Comparison of ENCODE assay signal across 10 mouse cellular contexts in the genomic region with DNA sequence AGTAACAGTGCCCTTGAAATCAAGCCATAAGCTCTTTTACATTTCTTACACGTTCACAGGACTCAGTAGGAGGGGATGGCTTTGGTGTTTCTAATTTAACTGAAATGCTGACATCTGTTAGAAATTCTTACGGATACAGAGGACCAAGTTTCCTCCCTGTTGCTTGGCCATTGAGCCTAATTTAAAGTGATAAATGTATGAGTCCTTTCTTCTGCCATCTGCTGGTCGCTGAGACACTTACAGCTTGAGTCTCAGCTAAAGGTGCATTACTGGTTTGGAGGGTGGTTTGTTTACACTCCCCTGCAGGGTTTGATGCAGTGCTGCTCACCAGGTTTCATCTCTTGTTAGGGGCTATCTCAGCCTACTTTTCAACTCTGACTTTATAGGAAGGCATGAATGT.
DNase-seq lines count a peak whose midpoint lies in the region; ATAC-seq and TF ChIP-seq lines count a peak whose summit lies in the region.
"Had no signal": no experiment of that assay in that cellular context is flagged by ENCODE, and none has a peak within 500 bp of the region (broad histone marks: within the 10 kb centered on the region; RNA-seq: fewer than 3 reads in every experiment).

No protein-coding gene starts in this region.

- in situ Hi-C loops in Patski (cut with MboI; ENCODE audit: low pct_unique_long_range_greater_than_20kb), result loop anchor here (10.0 kb wide), 1 partner anchor 106 kb away; no protein-coding TSS in a partner anchor

- 32% methylated on average over 3 of the region's 3 CpGs for WGBS in cerebellum, adult 2 months

- H3K4me3 ChIP-seq in cerebellum, adult 2 months (replicated peaks; ENCODE audit: insufficient read depth, low read depth, low read length), result no peak overlapping the region
- H3K4me3 ChIP-seq in left cerebral cortex, adult 2 months, result no peak overlapping the region
- H3K4me3 ChIP-seq: heart, embryonic 10.5 days had no signal

- CTCF ChIA-PET in Patski (lab: Charles Lee), result interaction anchor here (0.7 to 1.3 kb wide), 2 partner anchors 8 to 28 kb away, joined by 3 to 4 read pairs; no protein-coding TSS in a partner anchor

- DNase-seq in cerebellum, adult 2 months, result no peak
- DNase-seq in left cerebral cortex, adult 2 months (ENCODE audit: extremely low spot score in 1 of 2, low spot score in 2 of 2), result no peak
- DNase-seq in left cerebral cortex, adult 8-10 months (ENCODE audit: low spot score in 2 of 2), result no peak
- no peak for DNase-seq in Patski (ENCODE audit: low read depth, low spot score)
- no peak for DNase-seq in ovary, postnatal 10 days (ENCODE audit: low spot score)
- no peak for DNase-seq in kidney, adult 11 months
- DNase-seq: adrenal gland, postnatal 25 days had no signal

- TF ChIP-seq CTCF in cerebellum, adult 2 months (IDR thresholded peaks at IDR 0.05; ENCODE audit: borderline replicate concordance, insufficient read depth, low read depth, low read length), result peak; percentile 20; the same call in 1 of the 2 replicates
- TF ChIP-seq CTCF in left cerebral cortex, adult 2 months (IDR thresholded peaks at IDR 0.05), result peak; percentile 56
- TF ChIP-seq CTCF in Patski (IDR thresholded peaks at IDR 0.05), result peak; percentile 69

- H3K27me3 ChIP-seq in cerebellum, adult 2 months (ENCODE audit: control insufficient read depth, insufficient read depth, low read length), result no peaks in the 10 kb centered on the region
- no peaks in the 10 kb centered on the region for H3K27me3 ChIP-seq in Patski

- no peak for ATAC-seq in cerebellum, adult (ENCODE audit: insufficient number of reproducible peaks, low FRiP score, low TSS enrichment)
- no peak for ATAC-seq in Patski
- peak; percentile 75 for ATAC-seq in megakaryocyte-erythroid progenitor cell, adult 5-6 weeks (replicated peaks; ENCODE audit: low FRiP score, low TSS enrichment, poor library complexity, severe bottlenecking)

- no peak overlapping the region for H3K27ac ChIP-seq in cerebellum, adult 2 months (ENCODE audit: insufficient read depth, low read length)
- H3K27ac ChIP-seq in left cerebral cortex, adult 2 months, result no peak overlapping the region
- H3K27ac ChIP-seq: heart, embryonic 10.5 days had no signal

- POLR2A ChIA-PET in Patski (lab: Charles Lee), result interaction anchor here (1.1 kb wide), 1 partner anchor 14 kb away, joined by 4 read pairs; no protein-coding TSS in a partner anchor

- H3K4me1 ChIP-seq in cerebellum, adult 2 months (ENCODE audit: control insufficient read depth, insufficient read depth, low read length), result peaks cover 36% of the 10 kb centered on the region

- no peak for TF ChIP-seq POLR2A in cerebellum, adult 2 months (IDR thresholded peaks at IDR 0.05; ENCODE audit: borderline replicate concordance, insufficient read depth, low read length)

- intact Hi-C loops in left cerebral cortex, adult 2 months (cut with DNase I), result no loop called here
